Mouse (Mus musculus) MEL (cell line): ENCODE measurements around the gene Hcls1.

ENCODE experiments used
- CTCF ChIP-seq, 3 experiments: IDR thresholded peaks in 2 of 3; conservative IDR thresholded peaks in 1 of 3; 2 replicates each; pipeline ENCODE4 v1.5.1; 2011 to 2012; ENCODE audit warnings: low read length in 3 of 3, low read depth in 2 of 3, mild to moderate bottlenecking in 2 of 3, improper control_type of control experiment in 1 of 3, inconsistent platforms in 1 of 3, mixed read lengths in 1 of 3, moderate library complexity in 1 of 3; ENCODE audit not compliant: control insufficient read depth in 1 of 3, insufficient read depth in 1 of 3, poor library complexity in 1 of 3, severe bottlenecking in 1 of 3
- ELF1 ChIP-seq: IDR thresholded peaks from 2 replicates; pipeline ENCODE4 v1.6.1; 2014; ENCODE audit warnings: low read depth, mild to moderate bottlenecking, inconsistent platforms, low read length, improper control_type of control experiment, moderate library complexity
- EP300 ChIP-seq, 2 experiments: IDR thresholded peaks; 2 replicates each; pipeline ENCODE4 v1.6.1; 2011; ENCODE audit warnings: improper control_type of control experiment in 2 of 2, low read length in 2 of 2, low read depth in 1 of 2, mild to moderate bottlenecking in 1 of 2
- POLR2A ChIP-seq, 2 experiments: IDR thresholded peaks; 2 replicates each; pipeline ENCODE4 v1.6.1; 2011 to 2012; ENCODE audit warnings: low read length in 2 of 2, mild to moderate bottlenecking in 2 of 2, control low read depth in 1 of 2, improper control_type of control experiment in 1 of 2, low read depth in 1 of 2, moderate library complexity in 1 of 2; ENCODE audit not compliant: control insufficient read depth in 1 of 2, insufficient read depth in 1 of 2, poor library complexity in 1 of 2

- no peak for TF ChIP-seq POLR2A (IDR thresholded peaks at IDR 0.05; ENCODE audit: control insufficient read depth in 1 of 2, insufficient read depth in 1 of 2, low read depth in 1 of 2, low read length in 2 of 2, poor library complexity in 1 of 2)
- TF ChIP-seq CTCF (IDR thresholded peaks at IDR 0.05 in 2 of 3, conservative IDR thresholded peaks at IDR 0.05 in 1 of 3; ENCODE audit: control insufficient read depth in 1 of 3, insufficient read depth in 1 of 3, low read depth in 2 of 3, low read length in 3 of 3, poor library complexity in 1 of 3, severe bottlenecking in 1 of 3): no peak
- TF ChIP-seq EP300 (IDR thresholded peaks at IDR 0.05; ENCODE audit: low read depth in 1 of 2, low read length in 2 of 2): no peak
- TF ChIP-seq ELF1: no peak
These were observed 31.6 kb upstream of the Hcls1 start for GRCm38 (mm10) chr16:36903156-36903555.
